ENCODE assay signal across 9 mouse cellular contexts in the genomic region with DNA sequence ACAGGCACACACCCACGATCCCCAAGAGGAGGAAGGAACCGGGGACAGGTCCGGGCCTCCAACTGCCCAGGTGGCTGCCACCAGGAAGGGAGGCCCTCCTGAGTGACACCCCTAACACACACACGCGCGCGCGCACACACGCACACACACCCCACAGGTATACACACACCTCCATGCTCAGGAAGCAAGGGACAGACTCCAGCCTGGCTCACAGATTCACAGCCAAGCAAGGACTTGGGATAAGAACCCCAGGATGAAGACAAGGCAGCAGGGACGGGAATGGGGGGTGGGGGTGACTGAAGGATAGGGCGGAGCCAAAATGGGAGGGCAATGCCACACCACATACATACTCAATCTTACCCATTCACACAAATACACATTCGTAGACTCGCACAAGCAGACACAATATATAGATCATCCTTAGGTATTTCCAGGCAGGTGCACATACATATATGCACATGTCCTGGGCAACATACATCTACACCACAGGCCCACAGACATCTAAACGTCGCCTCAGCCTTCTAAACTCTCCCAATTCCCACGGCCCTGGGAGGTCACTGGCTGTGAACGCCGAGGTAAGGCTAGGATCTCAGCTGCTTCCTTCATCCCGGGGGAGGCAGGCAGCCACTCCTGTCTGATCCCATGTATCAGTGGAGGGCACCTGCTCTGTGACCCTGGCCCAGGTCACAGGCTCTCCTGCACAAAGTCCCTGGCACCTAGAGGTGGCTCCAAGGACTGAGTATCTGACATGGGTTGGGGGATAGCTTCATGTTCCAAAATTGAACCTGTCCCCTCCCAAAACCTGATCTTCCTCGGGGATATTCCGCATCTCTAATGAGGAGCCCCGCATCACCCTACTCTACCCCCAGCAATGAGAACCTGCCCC. TPM values are rescaled to one million over a fixed set of nuclear protein-coding genes. Genes with fewer than 3 reads are reported as not detected.
DNase-seq lines count a peak whose midpoint lies in the region; ATAC-seq lines count a peak whose summit lies in the region.
"Had no signal": no experiment of that assay in that cellular context is flagged by ENCODE, and none has a peak within 500 bp of the region (broad histone marks: within the 10 kb centered on the region; RNA-seq: fewer than 3 reads in every experiment).

No protein-coding gene starts in this region.

- ATAC-seq in lung, embryonic 16.5 days (ENCODE audit: low read depth), result no peak
- ATAC-seq in limb, embryonic 11.5 days (ENCODE audit: insufficient number of reproducible peaks, low FRiP score, low TSS enrichment, low read depth), result no peak
- ATAC-seq in stomach, embryonic 14.5 days (ENCODE audit: insufficient number of reproducible peaks, insufficient read depth, low FRiP score, low read depth), result no peak

- H3K27ac ChIP-seq in lung, embryonic 16.5 days (ENCODE audit: low read length), result no peak overlapping the region
- H3K27ac ChIP-seq in forebrain, embryonic 10.5 days, result peak overlapping the region; percentile 85; the same call in 1 of the 2 replicates
- no peak overlapping the region for H3K27ac ChIP-seq in limb, embryonic 11.5 days (replicated peaks; ENCODE audit: low read depth, low read length)
- H3K27ac ChIP-seq in stomach, embryonic 14.5 days (ENCODE audit: low read length), result no peak overlapping the region

- peaks cover 15% of the 10 kb centered on the region for H3K4me1 ChIP-seq in lung, embryonic 16.5 days (replicated peaks; ENCODE audit: control insufficient read depth, insufficient read depth, low read length)
- peaks cover 55% of the 10 kb centered on the region for H3K4me1 ChIP-seq in forebrain, embryonic 10.5 days
- peaks cover 22% of the 10 kb centered on the region for H3K4me1 ChIP-seq in limb, embryonic 11.5 days (ENCODE audit: control insufficient read depth, insufficient read depth, low read length)
- peaks cover 13% of the 10 kb centered on the region for H3K4me1 ChIP-seq in stomach, embryonic 14.5 days (ENCODE audit: control insufficient read depth, insufficient read depth, low read length)

- peak overlapping the region; percentile 76 for H3K9ac ChIP-seq in lung, embryonic 16.5 days (ENCODE audit: low read length)
- no peak overlapping the region for H3K9ac ChIP-seq in limb, embryonic 11.5 days (ENCODE audit: low read length)
- peak overlapping the region; percentile 46; the same call in 1 of the 2 replicates for H3K9ac ChIP-seq in stomach, embryonic 14.5 days (replicated peaks; ENCODE audit: low read depth, low read length)

- WGBS in lung, embryonic 16.5 days, result 57% methylated on average over 22 of the region's 22 CpGs
- 62% methylated on average over 22 of the region's 22 CpGs for WGBS in forebrain, embryonic 10.5 days
- WGBS in limb, embryonic 11.5 days, result 61% methylated on average over 22 of the region's 22 CpGs
- 60% methylated on average over 22 of the region's 22 CpGs for WGBS in stomach, embryonic 14.5 days

- peak overlapping the region; percentile 61 for H3K4me3 ChIP-seq in lung, embryonic 16.5 days (ENCODE audit: low read length)
- H3K4me3 ChIP-seq in forebrain, embryonic 10.5 days, result peak overlapping the region; percentile 77
- H3K4me3 ChIP-seq in limb, embryonic 11.5 days (ENCODE audit: low read depth, low read length), result peak overlapping the region; percentile 58
- H3K4me3 ChIP-seq in stomach, embryonic 14.5 days (ENCODE audit: low read depth, low read length), result peak overlapping the region; percentile 54

- no peak for DNase-seq in lung, postnatal 36 days
- no peak for DNase-seq in forebrain, embryonic 10.5 days (ENCODE audit: extremely low spot score, low spot score)
- DNase-seq in limb, embryonic 11.5 days (ENCODE audit: low spot score), result no peak
- DNase-seq in urinary bladder, adult 18-20 months (ENCODE audit: low spot score in 2 of 2), result no peak
- no peak for DNase-seq in adipocyte (ENCODE audit: low spot score)
- DNase-seq in spleen, postnatal 10 days (ENCODE audit: low spot score in 2 of 2), result no peak

- H3K36me3 ChIP-seq in lung, embryonic 16.5 days (ENCODE audit: control insufficient read depth, insufficient read depth, low read length), result no peaks in the 10 kb centered on the region
- H3K36me3 ChIP-seq in forebrain, embryonic 10.5 days (replicated peaks), result no peaks in the 10 kb centered on the region
- no peaks in the 10 kb centered on the region for H3K36me3 ChIP-seq in limb, embryonic 11.5 days (ENCODE audit: control insufficient read depth, insufficient read depth, low read length)
- H3K36me3 ChIP-seq in stomach, embryonic 14.5 days (ENCODE audit: control insufficient read depth, insufficient read depth, low read length), result no peaks in the 10 kb centered on the region

- peaks cover 6% of the 10 kb centered on the region; the same call in 1 of the 2 replicates for H3K27me3 ChIP-seq in lung, embryonic 16.5 days (ENCODE audit: control insufficient read depth, insufficient read depth, low read depth, low read length)
- peaks cover 70% of the 10 kb centered on the region for H3K27me3 ChIP-seq in forebrain, embryonic 10.5 days (ENCODE audit: poor library complexity, severe bottlenecking)
- H3K27me3 ChIP-seq in limb, embryonic 11.5 days (ENCODE audit: control insufficient read depth, insufficient read depth, low read length), result peaks cover 13% of the 10 kb centered on the region
- H3K27me3 ChIP-seq in stomach, embryonic 14.5 days (ENCODE audit: control insufficient read depth, insufficient read depth, low read length), result no peaks in the 10 kb centered on the region

- peak overlapping the region; percentile 87 for H3K4me2 ChIP-seq in lung, embryonic 16.5 days (ENCODE audit: low read depth, low read length)
- H3K4me2 ChIP-seq in limb, embryonic 11.5 days (ENCODE audit: low read depth, severe bottlenecking), result peak overlapping the region; percentile 84
- H3K4me2 ChIP-seq in stomach, embryonic 14.5 days (replicated peaks; ENCODE audit: low read depth, low read length), result peak overlapping the region; percentile 82

- no peaks in the 10 kb centered on the region for H3K9me3 ChIP-seq in lung, embryonic 16.5 days (ENCODE audit: control insufficient read depth, low read length)
- H3K9me3 ChIP-seq in forebrain, embryonic 10.5 days, result peaks cover 10% of the 10 kb centered on the region
- H3K9me3 ChIP-seq in limb, embryonic 11.5 days (ENCODE audit: control insufficient read depth, low read length), result no peaks in the 10 kb centered on the region
- no peaks in the 10 kb centered on the region for H3K9me3 ChIP-seq in stomach, embryonic 14.5 days (ENCODE audit: control insufficient read depth, low read depth, low read length)

RNA-seq across cellular contexts. Expression of gene Sgsm1, which starts 0.9 kb away (rescaled TPM):
- 4.3 TPM in 2 replicates for polyA plus RNA-seq in lung, embryonic 16.5 days (2015; fragmentation: Nextera tagmentation; extraction: Ambion mirVana)
- polyA plus RNA-seq in forebrain, embryonic 10.5 days (2016; fragmentation: Nextera tagmentation; extraction: Ambion mirVana), result 15.5 and 18.2 TPM in 2 replicates
- 7.7 and 9.1 TPM in 2 replicates for polyA plus RNA-seq in limb, embryonic 11.5 days (2014; fragmentation: Nextera tagmentation; extraction: Ambion mirVana)
- polyA plus RNA-seq in stomach, embryonic 14.5 days (2014; fragmentation: Nextera tagmentation; extraction: Ambion mirVana), result 4.6 and 6.4 TPM in 2 replicates

RNA-seq across cellular contexts. Expression of gene Aym1, which starts 47.4 kb away (rescaled TPM):
- polyA plus RNA-seq in lung, embryonic 16.5 days (2015; fragmentation: Nextera tagmentation; extraction: Ambion mirVana), result not detected in 2 replicates
- polyA plus RNA-seq in forebrain, embryonic 10.5 days (2016; fragmentation: Nextera tagmentation; extraction: Ambion mirVana), result not detected in 2 replicates
- polyA plus RNA-seq in limb, embryonic 11.5 days (2014; fragmentation: Nextera tagmentation; extraction: Ambion mirVana), result not detected in 2 replicates
- not detected in 2 replicates for polyA plus RNA-seq in stomach, embryonic 14.5 days (2014; fragmentation: Nextera tagmentation; extraction: Ambion mirVana)
- polyA plus RNA-seq: frontal cortex, adult 2 months had no signal
